Mouse (Mus musculus) heart, postnatal 36 days (tissue): Measurements from ENCODE around the gene Arhgef28. TPM values are rescaled to one million over a fixed set of nuclear protein-coding genes. Genes with fewer than 3 reads are reported as not detected.

Source experiments
- DNase-seq, 2 experiments: peaks; one replicate each; pipeline ENCODE4 v3.0.0; 2021 to 2022
- intact Hi-C: fragments of 180-260 bp; cut with DNase I; formaldehyde crosslinking; loops from one replicate; pipeline ENCODE4 v1.15.1; 2025
- total RNA-seq, 2 experiments: library from RNA; stranded (reverse); gene quantifications; 2 replicates each; pipeline ENCODE4 v1.2.3; 2021

The Arhgef28 gene
- 1 to 10 TPM; 4.5 to 4.9 TPM for total RNA-seq

DNA sequence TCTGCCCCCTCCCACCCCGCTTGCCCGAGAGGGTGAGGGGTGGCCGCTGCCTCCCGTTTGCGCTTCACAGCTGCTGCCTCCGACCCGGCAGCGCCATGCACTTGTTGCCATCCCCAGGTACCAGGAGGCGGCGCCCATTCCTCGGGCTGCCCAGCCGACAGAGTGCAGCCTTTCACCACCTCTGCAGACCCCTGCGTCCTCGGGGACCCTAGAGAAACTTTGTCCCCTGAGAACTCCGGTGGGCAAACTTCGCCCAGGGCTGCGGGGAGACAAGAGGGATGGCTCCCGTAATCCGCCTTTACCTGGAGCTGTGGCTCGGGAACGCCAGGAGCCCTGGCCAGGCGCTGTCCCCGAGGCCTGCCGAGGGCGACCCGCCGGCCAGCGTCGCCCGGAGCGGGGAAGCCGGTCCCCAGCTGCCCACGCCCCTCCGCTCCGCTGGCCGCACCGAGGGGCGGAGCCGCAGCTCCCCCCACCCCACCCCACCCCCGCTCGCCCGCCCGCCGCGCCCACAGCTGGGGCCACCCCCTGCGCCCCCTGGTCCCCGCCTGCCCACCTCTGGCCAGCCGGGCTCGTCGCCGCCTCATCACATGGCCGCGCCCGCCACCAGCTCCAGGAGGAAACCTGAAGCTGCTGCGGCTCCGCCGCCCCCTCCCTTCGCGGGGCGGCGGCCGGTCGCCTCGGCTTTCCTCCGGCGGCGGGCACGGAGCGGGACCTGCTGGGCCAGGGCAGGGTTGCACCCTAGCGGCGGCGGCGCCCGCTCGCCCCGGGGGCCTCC is at the start of gene Arhgef28:
Gene Arhgef28 (minus strand): TSS at position 669 of the 775 bp plus-strand sequence.
- intact Hi-C loops = loop anchor here (1.0 to 5.0 kb wide), 2 partner anchors 84 to 175 kb away; no protein-coding TSS in a partner anchor
- peak; percentile 62 to 79 for DNase-seq

DNA sequence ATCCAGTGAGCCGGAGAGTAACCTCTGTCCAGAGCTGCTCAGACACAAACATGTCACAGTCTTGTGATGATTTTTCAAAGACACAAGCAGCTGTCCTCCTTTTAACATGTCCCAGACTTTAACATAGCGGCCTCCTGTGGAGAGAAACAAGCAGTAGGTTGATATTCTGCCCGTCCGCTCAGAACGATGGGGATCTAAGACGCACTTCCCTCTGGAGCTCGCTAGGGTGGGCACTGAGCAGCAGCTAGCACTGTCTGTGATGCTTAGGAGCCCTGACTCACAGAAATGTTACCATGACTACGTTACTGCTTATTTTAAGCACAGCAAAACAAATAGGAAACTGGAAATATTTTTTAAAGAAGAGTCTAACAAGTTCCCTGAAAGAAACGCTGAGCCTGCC is 48.7 kb upstream of the Arhgef28 start:
- DNase-seq = no peak
- intact Hi-C loops = no loop called here

DNA sequence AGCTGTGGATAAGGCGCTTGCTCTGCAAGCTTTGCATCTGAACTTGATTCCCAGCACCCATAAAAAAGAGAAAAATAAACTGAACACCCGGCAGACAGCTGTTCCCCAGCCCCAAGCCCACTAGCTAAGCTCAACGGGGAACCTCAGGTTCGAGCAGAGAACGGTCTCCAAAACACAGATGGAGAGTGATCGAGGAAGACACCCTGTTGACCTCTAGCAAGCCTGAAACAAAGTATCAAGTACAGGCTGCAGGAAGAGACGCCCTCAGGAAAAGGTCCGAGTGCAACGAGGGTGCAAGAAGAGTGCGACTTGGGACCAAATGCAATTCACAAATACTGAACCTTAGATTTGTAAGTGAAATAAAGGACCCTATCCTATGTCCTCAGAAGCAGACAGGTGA is 43.4 kb upstream of the Arhgef28 start:
- no peak for DNase-seq
- intact Hi-C loops = loop anchor here (10.0 kb wide), 1 partner anchor 1015 kb away; no protein-coding TSS in a partner anchor

DNA sequence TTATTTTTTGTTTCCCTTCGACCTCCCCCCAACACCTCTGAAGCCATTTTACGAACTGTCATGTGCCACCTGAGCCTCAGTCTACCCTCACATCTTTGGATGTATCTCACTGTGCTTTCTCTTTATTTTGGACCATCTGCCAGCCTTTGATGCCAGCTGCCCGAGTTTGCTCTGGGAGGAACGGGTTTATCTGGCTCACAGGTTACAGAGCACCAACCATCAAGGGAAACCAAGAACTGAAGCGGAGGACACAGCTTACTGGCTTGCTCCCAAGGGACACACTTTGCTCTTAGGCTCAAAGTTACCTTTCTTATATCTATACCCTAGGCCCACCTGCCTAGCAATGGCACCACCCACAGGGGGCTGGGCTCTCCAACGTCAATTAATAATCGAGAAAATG is 39.1 kb upstream of the Arhgef28 start:
- DNase-seq = no peak
- intact Hi-C loops = loop anchor here (10.0 kb wide), 1 partner anchor 1011 kb away; no protein-coding TSS in a partner anchor

DNA sequence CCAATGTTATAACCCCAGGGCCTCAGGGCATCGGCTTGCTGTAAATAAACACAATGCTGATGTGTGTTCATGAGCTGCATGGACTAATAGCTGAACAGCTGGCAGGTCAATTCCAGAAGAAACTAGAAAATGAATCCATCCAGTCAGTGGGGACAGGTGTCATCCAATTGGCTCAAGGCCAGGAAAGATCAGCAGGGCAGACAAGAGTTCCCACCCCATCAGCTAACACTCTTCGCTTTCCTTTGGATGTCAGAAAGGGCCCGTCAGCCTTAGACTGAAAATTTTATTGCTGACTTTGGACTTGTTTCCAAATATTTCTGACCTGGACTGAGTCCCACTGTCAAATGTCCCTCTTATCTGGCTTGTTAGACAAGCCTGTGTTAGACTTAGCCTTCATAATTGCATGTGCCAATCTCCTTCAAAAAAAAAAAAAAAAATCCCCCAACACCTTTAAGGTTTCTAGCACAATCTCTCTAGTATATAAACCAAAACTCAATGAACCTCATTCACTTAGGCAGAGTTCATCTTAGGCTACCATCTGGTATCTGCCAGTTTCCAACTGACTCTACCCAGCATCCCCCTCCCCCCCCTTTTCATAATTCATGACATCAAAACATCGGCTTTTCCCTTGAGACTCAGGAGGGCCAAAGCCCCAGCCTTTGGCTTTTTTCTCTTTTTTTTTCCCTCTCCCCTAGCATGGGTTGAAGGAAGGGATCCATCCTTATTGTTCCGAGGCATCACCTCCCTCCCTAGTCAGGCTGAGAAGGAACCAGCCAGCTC is 38.5 kb upstream of the Arhgef28 start:
- intact Hi-C loops = loop anchor here (10.0 kb wide), 1 partner anchor 1010 kb away; no protein-coding TSS in a partner anchor
- DNase-seq = no peak

DNA sequence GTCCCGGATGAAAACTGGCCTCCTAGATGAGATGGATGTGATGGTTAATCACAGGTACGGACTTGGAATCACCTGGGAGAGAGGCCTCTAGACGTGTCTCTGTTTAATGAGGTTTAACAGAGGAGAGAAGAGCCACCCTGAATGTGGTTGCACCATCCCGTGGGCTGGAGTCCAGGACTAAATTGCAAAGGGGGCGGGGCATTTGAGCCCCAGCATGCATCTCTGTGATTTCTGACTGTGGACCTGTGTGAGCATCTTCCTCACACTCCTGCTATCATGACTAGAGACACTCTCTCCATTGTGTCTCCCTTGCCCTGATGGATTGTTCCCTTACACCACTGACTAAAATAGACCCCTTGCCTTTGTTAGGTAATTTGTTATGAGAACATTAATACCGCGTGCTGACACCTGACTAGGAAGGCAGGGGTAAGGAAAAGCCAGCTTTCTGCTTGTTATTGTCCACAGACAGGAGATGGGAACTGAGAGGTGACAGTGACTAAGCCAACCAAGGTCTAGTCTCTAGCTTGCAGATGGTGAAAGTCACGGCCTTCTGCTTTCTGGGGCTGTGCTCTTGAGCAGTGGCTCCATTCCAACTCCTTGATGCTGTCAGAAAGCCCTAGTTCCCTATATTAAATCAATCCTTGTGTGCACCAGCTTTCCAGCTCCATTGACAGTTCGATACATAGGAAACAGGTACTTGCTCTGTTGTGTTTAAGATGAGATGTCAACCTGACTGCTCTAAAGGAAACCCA is 35.5 kb upstream of the Arhgef28 start:
- no peak for DNase-seq
- intact Hi-C loops = loop anchor here (10.0 kb wide), 1 partner anchor 1007 kb away; no protein-coding TSS in a partner anchor

DNA sequence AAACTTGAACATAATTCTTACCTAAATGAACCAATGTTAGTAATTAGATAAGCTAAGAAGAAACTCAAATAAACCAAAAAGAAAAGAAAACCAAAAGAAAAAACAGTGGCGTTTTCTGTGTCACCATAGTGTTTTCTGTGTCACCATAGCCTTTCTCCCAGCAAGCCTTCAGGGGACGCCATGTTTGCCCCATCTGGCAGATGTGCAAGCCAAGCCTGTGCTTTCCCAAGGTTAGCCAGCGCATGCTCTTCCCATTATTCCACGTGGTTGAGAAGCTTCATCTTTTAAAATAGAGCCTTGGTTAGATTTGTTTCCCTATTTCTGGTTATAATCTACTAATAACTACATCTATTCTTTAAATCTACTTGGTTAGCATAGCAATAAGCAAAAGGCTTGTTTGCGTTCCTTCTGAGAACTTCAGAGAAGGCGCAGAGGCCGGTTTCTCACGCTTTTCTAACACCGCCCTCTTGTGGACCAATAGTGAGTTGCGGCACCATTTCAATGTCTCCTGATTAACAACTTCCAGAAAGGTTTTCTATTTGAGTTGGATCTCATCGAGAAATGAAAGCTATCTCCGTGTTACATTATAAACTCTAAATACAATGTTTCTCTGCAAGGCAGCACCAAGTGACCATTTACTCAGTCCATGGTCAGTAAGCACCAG is 33.9 kb upstream of the Arhgef28 start:
- DNase-seq = peak; percentile 59 to 76
- intact Hi-C loops = loop anchor here (1.0 to 10.0 kb wide), 2 partner anchors 209 to 1005 kb away; no protein-coding TSS in a partner anchor

DNA sequence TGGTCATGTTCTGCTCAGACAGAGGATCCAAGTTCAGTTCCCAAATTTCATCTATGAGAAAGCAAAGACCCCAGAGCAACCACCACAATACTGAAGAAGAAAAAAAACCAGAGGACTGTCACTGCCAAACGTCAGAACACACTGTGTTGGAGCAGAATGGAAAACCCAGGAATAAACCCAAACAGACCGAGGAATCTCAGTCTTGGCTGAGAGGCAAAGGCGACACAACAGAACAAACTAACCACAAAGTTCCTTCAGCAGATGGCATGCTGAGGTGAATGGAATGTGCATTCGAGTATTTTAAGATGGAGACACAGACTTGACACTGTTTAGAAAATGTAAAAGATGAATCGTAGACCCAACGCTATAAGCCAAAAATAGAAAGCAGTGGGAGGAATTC is 29.2 kb upstream of the Arhgef28 start:
- intact Hi-C loops = no loop called here

DNA sequence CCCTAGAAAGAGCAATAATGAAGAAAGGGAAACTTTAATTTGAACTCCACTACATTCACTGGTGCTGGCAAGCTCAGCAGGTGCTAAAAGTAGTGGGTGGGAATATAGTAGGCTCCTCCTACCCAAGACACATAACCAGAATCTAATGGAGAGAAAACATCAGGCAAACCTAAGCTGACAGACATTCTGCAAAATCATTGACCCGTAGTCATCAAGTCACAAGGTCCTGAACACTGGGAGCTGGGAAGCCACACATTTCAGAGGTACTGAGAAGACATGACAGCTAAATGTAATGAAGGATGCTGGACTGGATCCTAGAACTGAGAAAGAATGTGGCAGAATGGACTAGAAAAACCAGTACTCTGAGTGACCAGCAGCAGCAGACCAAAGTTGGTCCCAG is 24.3 kb upstream of the Arhgef28 start:
- intact Hi-C loops = no loop called here
- no peak for DNase-seq

More for the DNA sequence above, 29.2 kb upstream of the Arhgef28 start:
- no peak for DNase-seq

DNA sequence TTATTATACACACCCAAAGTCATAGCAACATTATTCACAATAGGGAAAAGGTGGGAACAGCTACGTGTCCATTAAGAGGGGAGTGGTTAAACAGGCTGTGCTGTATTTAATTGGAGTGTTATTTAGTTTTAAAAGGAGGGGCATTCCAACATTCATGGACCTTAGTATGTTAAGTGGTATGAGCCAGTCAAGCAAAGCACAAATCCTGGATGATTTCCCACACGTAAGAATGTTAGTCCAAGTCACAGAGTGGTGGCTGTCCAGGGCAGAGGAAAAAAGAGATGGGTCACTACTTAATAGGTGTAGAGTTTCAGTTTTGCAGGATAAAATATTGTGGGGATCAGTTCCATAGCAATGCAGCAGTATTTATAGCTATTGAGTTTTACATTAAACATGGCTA is 20.0 kb upstream of the Arhgef28 start:
- intact Hi-C loops = no loop called here
- DNase-seq = no peak

DNA sequence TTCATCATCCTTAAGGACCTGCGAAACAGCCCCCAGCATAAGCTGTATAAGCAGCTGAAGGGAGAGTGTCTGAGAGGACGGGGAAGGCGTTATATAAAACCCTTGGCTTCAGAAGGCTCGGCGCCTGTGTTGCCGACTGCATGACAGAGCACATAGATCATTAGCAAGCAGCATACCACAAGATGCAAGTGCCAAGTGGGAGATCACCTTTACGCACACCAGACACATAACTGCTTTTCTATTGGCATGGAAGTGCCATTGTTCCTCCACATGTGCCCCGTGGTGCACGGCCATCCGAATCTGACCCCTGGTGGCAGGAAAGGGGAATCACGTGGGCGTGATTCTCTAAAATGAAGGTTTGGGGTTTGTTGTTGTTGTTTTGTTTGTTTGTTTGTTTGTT is 16.6 kb upstream of the Arhgef28 start:
- intact Hi-C loops = loop anchor here (1.0 kb wide), 1 partner anchor 192 kb away; no protein-coding TSS in a partner anchor
- peak; percentile 34 to 48 for DNase-seq

DNA sequence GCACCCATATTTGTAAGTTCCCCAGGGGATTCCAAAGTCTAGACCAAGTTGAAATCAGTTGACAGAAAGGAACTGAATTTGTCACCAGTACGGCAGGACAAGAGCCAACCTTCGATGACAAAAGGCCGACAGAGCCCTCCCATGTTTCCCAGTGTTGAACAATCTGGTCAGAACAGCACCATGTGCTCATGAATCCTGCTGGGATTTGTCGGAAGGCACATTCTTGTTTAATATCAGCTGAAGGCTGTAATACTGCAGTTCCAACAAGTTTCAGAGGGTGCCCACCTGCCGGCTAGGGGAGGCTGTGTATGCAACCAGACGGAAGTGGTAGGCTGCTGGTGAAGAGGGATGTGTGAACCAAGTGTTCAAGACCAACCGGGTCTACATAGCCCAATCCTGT is 3.9 kb upstream of the Arhgef28 start:
- DNase-seq = no peak
- intact Hi-C loops = no loop called here

DNA sequence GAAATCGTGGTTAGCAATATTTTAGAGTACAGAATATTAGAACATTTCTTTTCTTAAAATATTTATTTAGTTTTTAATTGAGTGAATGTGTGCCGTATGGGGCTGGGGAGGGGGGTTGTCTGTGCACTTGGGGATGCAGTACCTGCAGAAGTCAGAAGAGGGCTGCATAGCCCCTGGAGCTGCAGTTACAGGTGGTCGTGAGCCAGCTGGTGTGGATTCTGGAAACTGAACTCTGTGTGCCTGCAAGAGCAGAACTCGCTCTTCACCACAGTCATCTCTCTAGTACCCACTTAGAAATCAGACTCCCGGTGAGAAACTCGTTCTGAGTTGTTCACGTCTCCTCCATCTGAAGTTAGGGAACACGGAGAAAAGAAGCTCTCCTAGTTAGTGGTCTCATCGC is 2.6 kb upstream of the Arhgef28 start:
- no peak for DNase-seq
- intact Hi-C loops = loop anchor here (5.0 kb wide), 1 partner anchor 87 kb away; no protein-coding TSS in a partner anchor

DNA sequence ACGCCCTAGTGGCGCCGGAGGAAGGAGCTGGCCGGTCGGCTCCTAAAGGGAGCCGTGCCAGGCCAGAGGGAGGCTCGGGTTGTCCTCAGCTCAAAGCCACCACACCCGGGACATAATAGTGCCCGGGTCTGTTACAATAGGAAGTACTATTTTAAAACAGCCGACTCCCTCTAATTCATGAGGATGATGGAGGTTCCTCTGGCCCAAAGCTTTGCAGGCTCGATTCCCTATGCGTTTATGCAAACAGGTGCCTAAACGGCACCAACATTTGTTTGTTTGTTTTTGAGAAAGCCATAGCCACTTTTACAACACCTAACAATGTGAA is 269 bp upstream of the Arhgef28 start:
- intact Hi-C loops = loop anchor here (1.0 to 5.0 kb wide), 2 partner anchors 84 to 175 kb away; no protein-coding TSS in a partner anchor
- no peak for DNase-seq

DNA sequence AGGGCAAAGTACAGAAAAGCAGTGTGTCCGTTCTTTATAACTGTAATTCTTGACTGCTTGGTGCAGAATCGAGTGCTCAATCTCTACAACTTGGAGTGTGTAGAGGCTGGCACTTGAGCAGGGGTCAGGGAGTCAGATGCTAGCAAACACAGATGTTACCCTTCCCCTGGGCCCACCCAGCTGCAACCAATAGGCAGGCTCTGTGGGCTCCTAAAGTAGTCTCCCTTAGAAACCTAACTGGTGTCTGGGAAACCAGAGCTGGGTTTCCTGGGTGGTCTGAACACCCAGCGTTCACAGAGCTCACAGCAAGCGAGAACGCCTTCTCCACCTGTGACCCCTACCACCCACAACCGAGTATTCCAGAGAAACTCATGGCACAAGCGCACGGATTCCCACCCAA is 1.1 kb downstream of the Arhgef28 start:
- intact Hi-C loops = loop anchor here (5.0 kb wide), 1 partner anchor 83 kb away; no protein-coding TSS in a partner anchor
- DNase-seq = no peak

DNA sequence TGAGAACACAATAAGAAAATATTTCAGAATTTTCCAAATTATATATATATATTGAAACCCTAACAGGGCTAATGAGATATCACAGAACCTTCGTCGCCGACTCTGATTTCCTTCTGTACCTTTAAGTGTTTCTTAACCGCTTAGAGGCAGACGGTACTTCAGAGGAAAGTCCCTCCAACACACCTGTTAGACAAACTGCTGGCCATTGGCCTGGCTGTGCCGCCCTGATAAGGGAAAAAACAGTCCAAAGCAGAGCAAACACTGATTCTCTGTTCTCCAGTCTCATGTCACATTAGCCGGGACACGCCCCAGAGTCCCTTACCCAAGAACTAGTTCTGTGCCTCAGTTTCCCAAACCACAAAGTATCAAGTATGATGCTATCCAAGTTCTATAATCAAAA is 1.9 kb downstream of the Arhgef28 start:
- no peak for DNase-seq
- intact Hi-C loops = no loop called here

DNA sequence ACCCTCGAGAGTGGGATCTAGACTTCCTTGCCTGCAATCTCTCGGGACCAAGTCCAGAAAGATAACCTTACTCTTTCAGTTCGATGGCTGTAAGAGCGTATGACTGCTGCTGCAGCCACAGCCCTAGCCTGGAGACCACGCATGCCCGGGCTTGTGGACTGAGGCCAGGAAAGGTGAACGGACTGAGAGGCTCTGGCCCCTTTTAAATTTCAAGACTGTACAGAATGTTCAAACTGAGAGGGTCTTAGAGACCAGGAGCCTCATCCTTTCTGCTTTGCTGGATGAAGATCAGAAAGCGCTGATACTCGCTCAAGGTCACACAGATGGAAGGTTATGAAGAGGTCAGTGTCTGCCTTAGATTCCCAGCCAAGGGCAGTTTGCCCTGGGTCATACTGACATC is 4.8 kb downstream of the Arhgef28 start:
- DNase-seq = no peak
- intact Hi-C loops = no loop called here

DNA sequence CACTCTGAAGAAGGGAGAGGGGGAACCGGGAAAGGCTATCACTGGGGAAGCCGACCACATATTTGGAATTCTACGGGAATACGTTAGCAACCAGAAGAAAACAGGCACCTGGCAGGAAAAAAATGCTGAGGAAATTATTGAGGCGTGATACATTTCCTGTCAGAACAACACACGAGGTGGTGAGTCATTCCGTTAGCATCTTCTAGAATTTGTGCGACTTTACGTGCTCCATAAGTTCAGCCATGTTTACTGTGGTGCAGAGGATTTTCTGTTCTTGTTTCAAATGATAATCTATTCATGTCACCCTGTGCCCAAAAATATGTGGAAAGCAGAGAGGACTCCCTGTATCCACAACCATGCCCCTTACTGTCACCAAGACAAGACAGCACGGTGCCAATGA is 13.6 kb downstream of the Arhgef28 start:
- intact Hi-C loops = no loop called here
- no peak for DNase-seq

DNA sequence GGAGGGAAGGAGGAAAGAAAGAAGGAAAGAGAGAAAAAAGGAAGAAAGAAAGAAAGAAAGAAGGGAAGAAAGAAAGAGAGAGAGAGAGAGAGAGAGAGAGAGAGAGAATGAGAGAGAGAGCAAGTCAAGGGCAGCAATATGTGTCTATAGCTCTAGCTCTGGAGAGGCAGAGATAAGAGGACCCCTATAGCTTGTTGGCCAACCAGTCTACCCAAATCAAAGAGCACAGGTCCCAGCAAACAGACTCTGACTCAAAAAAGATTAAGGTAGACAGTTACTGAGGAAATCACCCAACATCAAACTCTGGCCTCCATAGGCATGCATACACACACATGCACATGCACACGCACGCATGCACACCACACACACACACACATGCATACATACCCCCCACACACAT is 17.7 kb downstream of the Arhgef28 start:
- intact Hi-C loops = no loop called here
- DNase-seq = no peak

DNA sequence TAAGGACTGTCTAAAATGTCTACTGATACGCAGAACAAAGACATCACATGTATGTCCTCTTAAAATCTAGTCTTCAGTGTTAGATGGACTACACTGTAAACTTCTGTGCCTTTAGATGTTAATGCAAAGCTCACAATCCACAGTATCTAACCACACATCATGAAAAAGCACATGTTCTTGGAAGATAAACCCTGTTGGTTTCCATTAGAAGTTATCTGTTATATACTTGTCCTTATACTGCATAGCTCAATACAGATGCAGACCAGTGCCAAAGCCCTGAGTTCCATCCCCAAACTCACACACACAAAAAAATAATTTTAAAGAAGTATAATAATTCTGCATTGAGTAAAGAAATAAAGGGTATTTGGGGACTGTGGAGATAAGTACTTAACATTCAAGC is 18.3 kb downstream of the Arhgef28 start:
- intact Hi-C loops = no loop called here
- no peak for DNase-seq
